Mouse (Mus musculus): ENCODE results near the gene Kirrel. TPM values are rescaled to one million over a fixed set of nuclear protein-coding genes. Genes with fewer than 3 reads are reported as not detected.
"Not testable (repeated sequence)": the region's sequence is repeated elsewhere in the genome, so short reads cannot be mapped to it uniquely, and the experiment has no call there.

Gene Kirrel
- polyA plus RNA-seq, 1 experiment: 1.7 TPM

- WGBS: 83% methylated on average over 8 of the region's 8 CpGs
- no peak overlapping the region for H3K4me3 ChIP-seq (replicated peaks; ENCODE audit: control insufficient read depth, low read depth, low read length)
- no peak overlapping the region for H3K27ac ChIP-seq (ENCODE audit: control insufficient read depth, insufficient read depth, low read depth, low read length, poor library complexity)
- TF ChIP-seq POLR2A (IDR thresholded peaks at IDR 0.05; ENCODE audit: borderline replicate concordance, control insufficient read depth, low read depth, low read length) (no peak), CTCF (IDR thresholded peaks at IDR 0.05; ENCODE audit: control insufficient read depth, insufficient read depth, low read length) (no peak)
- H3K4me1 ChIP-seq (ENCODE audit: control insufficient read depth, insufficient read depth, low read length): no peaks in the 10 kb centered on the region
Measured at GRCm38 (mm10) chr3:87115271-87115670, 59.3 kb downstream of the Kirrel start.

DNA sequence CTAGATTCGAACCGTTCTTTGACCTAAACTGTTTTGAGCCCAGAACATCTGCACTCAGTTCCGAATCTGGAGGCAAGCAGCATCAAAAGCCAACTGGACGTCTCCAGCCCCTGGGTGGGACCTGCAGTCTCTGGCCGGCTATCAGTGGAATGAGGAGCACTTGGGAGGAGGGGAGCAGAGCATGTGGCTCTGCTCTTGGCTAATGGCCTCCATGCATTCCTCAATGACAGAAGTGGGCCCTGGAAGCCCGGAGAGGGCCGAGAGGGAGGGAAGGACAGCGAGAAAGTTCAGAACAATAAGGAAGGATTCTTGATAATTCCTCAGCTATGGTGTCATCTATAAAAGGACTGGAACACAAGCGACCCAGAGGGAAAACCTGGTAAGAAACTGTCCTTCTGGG lies 59.7 kb downstream of the Kirrel start:
- no peak overlapping the region for H3K4me3 ChIP-seq (replicated peaks; ENCODE audit: control insufficient read depth, low read depth, low read length)
- no peak overlapping the region for H3K27ac ChIP-seq (ENCODE audit: control insufficient read depth, insufficient read depth, low read depth, low read length, poor library complexity)
- TF ChIP-seq CTCF (IDR thresholded peaks at IDR 0.05; ENCODE audit: control insufficient read depth, insufficient read depth, low read length): no peak
- no peak for TF ChIP-seq POLR2A (IDR thresholded peaks at IDR 0.05; ENCODE audit: borderline replicate concordance, control insufficient read depth, low read depth, low read length)
- WGBS: 85% methylated on average over 9 of the region's 9 CpGs
- no peaks in the 10 kb centered on the region for H3K4me1 ChIP-seq (ENCODE audit: control insufficient read depth, insufficient read depth, low read length)

DNA sequence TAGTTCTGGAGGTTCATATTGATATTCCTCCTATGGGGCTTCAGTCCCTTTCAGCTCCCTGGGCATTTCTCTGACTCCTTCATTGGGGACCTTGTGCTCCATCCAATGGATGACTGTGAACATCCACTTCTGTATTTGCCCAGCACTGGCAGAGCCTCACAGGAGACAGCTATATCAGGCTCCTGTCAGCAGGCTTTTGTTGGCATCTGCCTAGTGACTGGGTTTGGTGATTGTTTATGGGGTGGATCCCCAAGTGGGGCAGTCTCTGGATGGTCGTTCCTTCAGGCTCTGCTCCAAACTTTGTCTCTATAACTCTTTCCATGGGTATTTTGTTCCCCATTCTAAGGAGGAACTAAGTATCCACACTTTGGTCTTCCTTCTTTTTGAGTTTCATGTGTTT lies 60.7 kb downstream of the Kirrel start:
- 32% methylated on average over 1 of the region's 1 CpGs for WGBS
- not testable (repeated sequence) for H3K4me1 ChIP-seq (ENCODE audit: control insufficient read depth, insufficient read depth, low read length); H3K4me3 ChIP-seq (replicated peaks; ENCODE audit: control insufficient read depth, low read depth, low read length); H3K27ac ChIP-seq (ENCODE audit: control insufficient read depth, insufficient read depth, low read depth, low read length, poor library complexity)

GRCm38 (mm10) chr3:87112264-87112663 lies 62.3 kb downstream of the Kirrel start:
- TF ChIP-seq CTCF (IDR thresholded peaks at IDR 0.05; ENCODE audit: control insufficient read depth, insufficient read depth, low read length) (no peak), POLR2A (IDR thresholded peaks at IDR 0.05; ENCODE audit: borderline replicate concordance, control insufficient read depth, low read depth, low read length) (no peak)
- Histone ChIP-seq H3K27ac (ENCODE audit: control insufficient read depth, insufficient read depth, low read depth, low read length, poor library complexity) (no peak overlapping the region), H3K4me1 (ENCODE audit: control insufficient read depth, insufficient read depth, low read length) (no peaks in the 10 kb centered on the region), H3K4me3 (replicated peaks; ENCODE audit: control insufficient read depth, low read depth, low read length) (no peak overlapping the region)
- 64% methylated on average over 3 of the region's 3 CpGs for WGBS

- WGBS: 24% methylated on average over 2 of the region's 2 CpGs
- H3K27ac ChIP-seq (ENCODE audit: control insufficient read depth, insufficient read depth, low read depth, low read length, poor library complexity): no peak overlapping the region
- no peaks in the 10 kb centered on the region for H3K4me1 ChIP-seq (ENCODE audit: control insufficient read depth, insufficient read depth, low read length)
- H3K4me3 ChIP-seq (replicated peaks; ENCODE audit: control insufficient read depth, low read depth, low read length): no peak overlapping the region
- TF ChIP-seq CTCF (IDR thresholded peaks at IDR 0.05; ENCODE audit: control insufficient read depth, insufficient read depth, low read length): no peak
- no peak for TF ChIP-seq POLR2A (IDR thresholded peaks at IDR 0.05; ENCODE audit: borderline replicate concordance, control insufficient read depth, low read depth, low read length)
Measured at GRCm38 (mm10) chr3:87104856-87105255, 69.7 kb downstream of the Kirrel start.

DNA sequence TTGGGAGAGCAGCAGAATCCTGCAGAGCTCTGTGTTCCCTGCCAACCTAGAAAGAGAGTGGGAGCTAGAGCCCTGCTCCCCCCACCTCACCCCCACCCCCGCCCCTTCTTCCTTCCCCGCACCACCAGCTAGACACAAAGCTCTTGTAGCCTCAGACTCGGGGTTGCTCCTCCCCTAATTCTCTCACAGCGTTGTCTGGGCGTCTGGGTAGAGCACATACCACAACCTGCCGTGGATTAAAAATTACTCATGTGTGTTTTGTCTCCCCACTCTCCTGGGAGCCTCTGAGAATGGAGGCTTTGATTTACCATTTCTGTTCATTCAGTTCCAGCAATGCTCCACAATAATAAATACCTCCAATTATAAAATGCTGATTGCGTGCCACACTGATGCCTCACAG lies 72.2 kb downstream of the Kirrel start:
- Histone ChIP-seq H3K27ac (ENCODE audit: control insufficient read depth, insufficient read depth, low read depth, low read length, poor library complexity) (no peak overlapping the region), H3K4me1 (ENCODE audit: control insufficient read depth, insufficient read depth, low read length) (no peaks in the 10 kb centered on the region), H3K4me3 (replicated peaks; ENCODE audit: control insufficient read depth, low read depth, low read length) (no peak overlapping the region)
- WGBS: 33% methylated on average over 7 of the region's 7 CpGs
- TF ChIP-seq CTCF (IDR thresholded peaks at IDR 0.05; ENCODE audit: control insufficient read depth, insufficient read depth, low read length): no peak
- TF ChIP-seq POLR2A (IDR thresholded peaks at IDR 0.05; ENCODE audit: borderline replicate concordance, control insufficient read depth, low read depth, low read length): no peak

DNA sequence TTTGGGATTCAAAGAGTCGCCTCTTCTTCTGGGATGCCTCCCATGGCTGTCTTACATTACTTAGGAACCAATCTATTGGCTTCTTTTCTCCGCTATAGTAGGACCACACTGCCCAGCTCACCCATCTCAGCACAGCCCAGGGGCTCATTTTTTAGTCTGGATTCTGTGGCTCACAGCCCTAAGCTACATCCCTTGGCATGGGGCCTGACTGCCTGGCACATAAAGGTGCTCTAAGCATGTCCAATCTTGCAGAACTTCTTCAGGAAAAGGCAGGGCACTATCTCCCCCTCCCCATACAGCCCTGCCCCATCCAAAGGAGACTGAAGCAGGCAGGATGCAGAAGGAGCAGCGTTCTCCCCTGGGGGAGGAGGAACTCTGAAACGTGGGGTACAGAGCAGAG lies 73.6 kb downstream of the Kirrel start:
- Histone ChIP-seq H3K27ac (ENCODE audit: control insufficient read depth, insufficient read depth, low read depth, low read length, poor library complexity) (no peak overlapping the region), H3K4me3 (replicated peaks; ENCODE audit: control insufficient read depth, low read depth, low read length) (no peak overlapping the region), H3K4me1 (ENCODE audit: control insufficient read depth, insufficient read depth, low read length) (no peaks in the 10 kb centered on the region)
- TF ChIP-seq CTCF (IDR thresholded peaks at IDR 0.05; ENCODE audit: control insufficient read depth, insufficient read depth, low read length) (no peak), POLR2A (IDR thresholded peaks at IDR 0.05; ENCODE audit: borderline replicate concordance, control insufficient read depth, low read depth, low read length) (no peak)
- 64% methylated on average over 4 of the region's 4 CpGs for WGBS

DNA sequence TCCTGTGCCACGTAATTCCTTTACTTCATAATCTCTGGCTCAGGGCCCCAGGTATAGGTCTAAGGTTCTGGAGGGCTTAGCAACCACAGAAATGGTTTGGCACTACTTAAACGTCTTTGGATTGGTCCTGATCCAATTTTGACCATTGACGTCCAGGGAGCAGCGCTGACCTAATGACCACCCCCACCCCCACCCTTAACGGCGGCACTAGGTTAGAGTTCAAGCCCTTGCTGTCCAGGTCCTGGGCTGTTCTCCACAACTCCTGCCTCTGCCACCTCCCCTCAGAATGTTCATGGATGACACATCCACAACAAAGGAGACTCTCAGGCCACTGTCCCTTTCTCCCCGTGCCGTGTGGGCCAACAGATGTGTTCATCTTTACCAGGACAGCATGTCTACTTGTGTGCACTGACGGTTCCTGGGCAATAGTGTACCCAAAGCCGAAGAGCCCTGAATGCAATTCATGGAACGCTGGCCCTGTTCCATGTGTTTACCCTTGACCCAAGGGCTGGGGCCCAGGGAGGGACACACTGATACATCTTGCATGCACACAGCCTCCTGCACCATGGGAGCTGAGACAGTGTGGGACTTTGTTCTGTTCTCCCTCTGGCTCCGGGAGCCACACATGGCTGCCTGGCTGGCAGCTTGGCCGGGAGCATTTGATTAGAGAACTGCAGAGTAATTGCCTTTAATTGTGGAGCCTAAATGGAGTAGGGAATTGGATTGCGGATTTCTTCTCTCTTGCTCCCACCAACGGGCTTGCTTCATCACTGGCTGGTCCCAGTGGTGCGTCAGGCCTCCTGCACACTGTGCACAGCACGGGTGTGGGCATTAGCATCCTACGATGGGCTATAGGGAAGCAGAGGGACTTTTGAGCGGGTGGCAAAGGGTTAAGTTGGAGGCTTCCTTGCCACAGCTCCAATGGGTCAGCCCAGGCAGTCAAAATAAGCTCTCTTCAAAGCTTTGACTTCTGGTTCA lies 76.3 kb downstream of the Kirrel start:
- no peak for TF ChIP-seq CTCF (IDR thresholded peaks at IDR 0.05; ENCODE audit: control insufficient read depth, insufficient read depth, low read length)
- no peak for TF ChIP-seq POLR2A (IDR thresholded peaks at IDR 0.05; ENCODE audit: borderline replicate concordance, control insufficient read depth, low read depth, low read length)
- 83% methylated on average over 19 of the region's 19 CpGs for WGBS
- H3K4me3 ChIP-seq (replicated peaks; ENCODE audit: control insufficient read depth, low read depth, low read length): no peak overlapping the region
- no peak overlapping the region for H3K27ac ChIP-seq (ENCODE audit: control insufficient read depth, insufficient read depth, low read depth, low read length, poor library complexity)
- H3K4me1 ChIP-seq (ENCODE audit: control insufficient read depth, insufficient read depth, low read length): no peaks in the 10 kb centered on the region

All from bone marrow, adult 2 months (tissue).